Mouse (Mus musculus): ENCODE results near the gene Stt3a.

Gene Stt3a

DNA sequence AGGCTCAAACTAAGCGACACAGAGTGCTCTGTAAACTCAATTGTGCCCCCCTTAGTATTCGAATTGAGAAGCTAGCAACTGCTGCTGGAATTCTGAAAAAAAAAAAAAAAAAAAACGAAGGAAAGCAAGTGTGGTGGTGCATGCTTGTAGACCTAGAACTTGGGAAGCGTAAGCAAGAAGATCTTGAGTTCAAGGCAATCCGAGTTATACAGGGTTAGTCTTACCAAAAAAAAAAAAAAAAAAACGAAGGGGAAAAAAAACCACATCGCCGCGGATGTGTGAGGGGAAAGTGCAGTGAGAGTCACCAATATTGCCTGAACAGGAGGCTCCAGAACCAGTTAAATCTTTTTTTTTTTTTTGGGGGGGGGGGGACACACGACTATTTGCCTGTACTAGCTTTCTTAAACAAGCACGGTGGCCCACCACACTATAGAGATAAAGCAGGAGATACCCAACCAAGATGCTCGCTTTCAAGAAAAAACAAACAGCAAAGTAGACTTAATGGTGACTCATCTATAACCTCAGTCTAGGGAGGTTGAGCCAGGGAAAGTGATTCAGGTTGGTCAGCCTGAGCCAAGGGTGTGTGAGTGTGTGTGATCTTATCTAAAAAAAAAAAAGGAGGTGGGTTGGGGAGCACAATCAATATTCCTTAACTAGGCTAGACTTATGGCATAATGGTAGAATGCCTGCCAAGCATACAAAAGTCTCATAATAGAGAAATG is 40.3 kb downstream of the Stt3a start, which contains the start of gene Chek1:
Gene Chek1 (minus strand): TSS at position 32 of the 722 bp plus-strand sequence.
- in situ Hi-C loops (cut with MboI; ENCODE audit: low pct_unique_long_range_greater_than_20kb in 1 of 2, low sequenced_read_pairs in 2 of 2, unreplicated experiment in 1 of 2), result no loop called here

DNA sequence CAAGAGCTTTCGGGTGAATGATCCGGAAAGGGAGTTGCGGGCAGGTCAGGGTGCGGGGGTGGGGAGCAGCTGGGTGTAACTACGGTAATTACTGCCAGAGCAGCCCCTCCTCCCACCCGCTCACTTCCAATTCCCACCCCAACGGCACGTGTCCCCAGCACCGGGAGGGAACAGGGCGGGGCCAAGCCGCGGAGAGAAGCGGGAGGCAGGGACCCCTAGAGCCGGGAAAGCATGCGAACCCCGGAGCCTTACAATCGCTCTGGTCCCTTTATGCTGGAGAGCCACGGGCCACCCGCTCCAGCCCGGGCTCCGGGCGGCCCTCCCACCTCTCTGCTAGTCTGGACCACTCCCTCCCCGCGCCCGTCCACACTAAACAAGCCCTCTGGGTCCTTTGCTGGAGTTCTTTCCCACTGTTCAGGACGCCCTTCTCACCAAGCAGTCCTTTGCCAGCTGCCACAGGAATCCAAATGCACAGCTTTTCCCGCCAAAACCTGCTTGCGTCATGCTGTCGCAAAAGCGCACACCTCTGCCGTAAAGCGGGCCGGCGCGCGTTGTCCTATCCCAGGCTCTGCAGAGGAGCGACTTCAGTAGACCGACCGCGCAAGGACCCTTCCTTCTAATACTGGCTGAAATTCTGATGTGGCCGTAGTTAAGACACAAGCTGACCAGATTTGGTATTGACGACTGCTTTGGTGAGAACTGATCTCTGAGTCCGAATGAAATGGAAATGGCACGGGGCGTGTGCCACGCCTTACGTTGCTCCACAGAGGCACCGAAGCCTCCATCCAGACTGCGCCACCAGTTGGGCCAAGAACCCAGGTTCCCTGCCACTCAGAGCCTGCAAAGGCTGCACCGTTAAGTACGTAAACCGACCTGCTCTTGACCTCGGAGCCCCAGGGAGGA is 41.1 kb downstream of the Stt3a start:
- in situ Hi-C loops (cut with MboI; ENCODE audit: low pct_unique_long_range_greater_than_20kb in 1 of 2, low sequenced_read_pairs in 2 of 2, unreplicated experiment in 1 of 2), result no loop called here

DNA sequence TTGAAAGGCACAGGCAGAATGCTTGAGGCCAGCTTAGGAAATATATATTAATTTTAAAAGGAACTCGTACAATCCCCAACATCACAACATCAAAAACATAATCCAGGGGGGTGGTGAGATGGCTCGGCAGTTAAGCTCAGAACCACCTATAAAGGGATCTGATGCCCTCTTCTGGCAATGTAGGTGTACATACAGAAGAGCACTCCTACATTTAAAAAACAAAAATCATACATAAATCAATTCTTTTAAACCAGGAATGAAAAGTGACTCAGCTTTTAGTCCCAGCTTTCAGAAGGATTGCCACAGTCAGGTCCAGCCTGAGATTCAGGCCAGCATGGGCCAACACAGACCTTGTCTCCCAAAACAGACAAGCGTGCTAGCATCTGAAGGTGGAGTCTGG is 50.9 kb downstream of the Stt3a start:
- in situ Hi-C loops (cut with MboI; ENCODE audit: low pct_unique_long_range_greater_than_20kb in 1 of 2, low sequenced_read_pairs in 2 of 2, unreplicated experiment in 1 of 2), result loop anchor here in 1 of 2 experiments (25.0 kb wide), 2 partner anchors 1154 to 1429 kb away; partner anchors contain the start of genes Ddx25, Hyls1, Pate2 and Pus3

DNA sequence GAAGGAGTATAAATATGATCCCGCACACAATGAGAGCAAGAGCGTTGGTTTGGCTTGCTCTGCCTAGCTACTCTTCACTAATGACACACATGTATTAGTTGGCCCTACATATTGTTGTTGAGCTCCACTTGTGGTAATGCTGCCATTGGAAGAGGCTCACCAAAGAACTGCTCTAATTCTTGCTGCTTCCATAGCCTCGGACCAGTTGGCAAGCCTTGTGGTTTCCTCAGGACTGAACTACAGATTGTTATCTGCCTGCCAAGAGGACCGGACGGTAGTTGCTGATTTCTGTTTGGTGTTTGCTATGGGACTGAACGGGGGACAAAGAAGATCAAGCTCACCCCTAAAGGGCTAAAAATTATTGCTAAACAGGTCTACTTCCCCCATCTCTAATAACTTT is 60.2 kb downstream of the Stt3a start:
- in situ Hi-C loops (cut with MboI; ENCODE audit: low pct_unique_long_range_greater_than_20kb in 1 of 2, low sequenced_read_pairs in 2 of 2, unreplicated experiment in 1 of 2), result loop anchor here in 1 of 2 experiments (25.0 kb wide), 2 partner anchors 1145 to 1420 kb away; partner anchors contain the start of genes Ddx25, Hyls1, Pate2 and Pus3

DNA sequence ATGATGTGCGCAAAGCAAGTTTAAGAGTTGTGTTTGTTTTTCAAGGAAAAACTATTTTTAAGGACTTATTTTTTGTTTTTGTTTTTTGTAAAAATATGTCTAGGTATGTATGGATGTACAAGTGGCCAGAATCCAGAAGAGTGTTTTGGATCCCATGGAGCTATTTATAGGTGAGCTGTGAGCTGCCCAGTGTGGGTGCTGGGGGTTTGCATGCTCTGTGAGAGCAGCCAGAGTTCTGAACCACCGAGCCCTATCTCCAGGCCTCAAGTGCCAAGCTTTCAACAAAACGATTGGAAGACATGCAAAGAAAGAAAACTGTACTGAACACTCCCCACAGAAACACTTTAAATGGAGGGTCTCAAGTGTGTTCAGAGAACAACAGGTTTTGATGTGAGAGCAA is 61.6 kb downstream of the Stt3a start:
- in situ Hi-C loops (cut with MboI; ENCODE audit: low pct_unique_long_range_greater_than_20kb in 1 of 2, low sequenced_read_pairs in 2 of 2, unreplicated experiment in 1 of 2), result loop anchor here in 1 of 2 experiments (25.0 kb wide), 2 partner anchors 1144 to 1419 kb away; partner anchors contain the start of genes Ddx25, Hyls1, Pate2 and Pus3

DNA sequence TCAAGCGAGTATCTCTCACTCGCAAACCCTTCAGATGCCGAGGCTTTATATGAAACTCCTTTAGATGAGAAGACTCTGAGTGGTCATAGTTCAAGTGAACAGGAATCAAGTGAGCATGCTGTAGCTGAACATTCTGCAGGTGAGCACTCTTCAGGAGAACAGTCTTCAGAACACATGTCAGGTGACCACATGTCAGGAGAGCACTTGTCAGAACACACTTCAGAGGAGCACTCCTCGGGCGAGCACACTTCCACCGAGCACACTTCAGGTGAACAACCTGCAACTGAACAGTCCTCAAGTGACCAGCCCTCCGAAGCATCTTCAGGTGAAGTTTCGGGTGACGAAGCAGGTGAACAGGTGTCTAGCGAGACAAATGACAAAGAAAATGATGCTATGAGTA is 73.2 kb downstream of the Stt3a start:
- in situ Hi-C loops (cut with MboI; ENCODE audit: low pct_unique_long_range_greater_than_20kb in 1 of 2, low sequenced_read_pairs in 2 of 2, unreplicated experiment in 1 of 2), result loop anchor here in 1 of 2 experiments (25.0 kb wide), 1 partner anchor 257 kb away; the partner anchor contains the start of gene Gm7257

DNA sequence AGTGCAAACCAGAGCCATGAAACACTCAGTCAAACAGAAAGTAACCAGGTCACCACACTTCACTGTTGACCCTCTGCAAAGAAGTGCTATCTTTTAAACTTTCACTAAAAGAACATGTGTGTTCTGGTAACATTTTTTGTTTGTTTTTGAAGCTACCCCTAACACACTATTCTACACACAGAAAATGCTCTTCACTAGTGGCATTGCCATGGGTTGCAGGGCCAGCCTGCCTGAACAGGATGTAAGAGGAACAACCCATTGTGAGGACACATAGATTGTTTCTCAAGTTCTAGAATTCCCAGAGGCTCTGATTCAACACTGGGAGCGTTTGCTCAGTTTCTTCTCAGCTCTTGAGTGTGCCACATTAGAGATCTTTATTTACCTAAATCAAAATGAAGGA is 74.6 kb downstream of the Stt3a start, which contains the start of gene Acrv1:
Gene Acrv1 (plus strand): TSS at position 301 of the 400 bp plus-strand sequence.
- in situ Hi-C loops (cut with MboI; ENCODE audit: low pct_unique_long_range_greater_than_20kb in 1 of 2, low sequenced_read_pairs in 2 of 2, unreplicated experiment in 1 of 2), result loop anchor here in 1 of 2 experiments (25.0 kb wide), 1 partner anchor 256 kb away; the partner anchor contains the start of gene Gm7257

DNA sequence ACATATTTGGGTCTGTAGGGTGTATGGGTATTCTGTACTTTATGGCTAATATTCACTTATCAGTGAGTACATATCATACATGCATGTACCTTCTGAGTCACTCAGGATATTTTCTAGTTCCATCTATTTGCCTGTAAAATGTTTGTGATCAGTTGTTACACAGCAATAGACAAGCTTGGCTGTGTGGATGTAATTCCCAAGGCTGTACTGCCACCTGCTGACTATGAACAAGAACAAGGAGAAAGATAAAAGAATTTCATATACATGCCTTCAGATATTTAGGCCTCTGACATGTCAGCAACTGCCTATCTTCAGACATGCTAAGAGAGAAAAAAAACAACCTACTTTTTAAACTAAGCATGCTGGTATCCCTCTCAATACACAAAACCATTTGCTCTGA is 80.2 kb downstream of the Stt3a start:
- in situ Hi-C loops (cut with MboI; ENCODE audit: low pct_unique_long_range_greater_than_20kb in 1 of 2, low sequenced_read_pairs in 2 of 2, unreplicated experiment in 1 of 2), result loop anchor here in 1 of 2 experiments (25.0 kb wide), 1 partner anchor 250 kb away; the partner anchor contains the start of gene Gm7257

DNA sequence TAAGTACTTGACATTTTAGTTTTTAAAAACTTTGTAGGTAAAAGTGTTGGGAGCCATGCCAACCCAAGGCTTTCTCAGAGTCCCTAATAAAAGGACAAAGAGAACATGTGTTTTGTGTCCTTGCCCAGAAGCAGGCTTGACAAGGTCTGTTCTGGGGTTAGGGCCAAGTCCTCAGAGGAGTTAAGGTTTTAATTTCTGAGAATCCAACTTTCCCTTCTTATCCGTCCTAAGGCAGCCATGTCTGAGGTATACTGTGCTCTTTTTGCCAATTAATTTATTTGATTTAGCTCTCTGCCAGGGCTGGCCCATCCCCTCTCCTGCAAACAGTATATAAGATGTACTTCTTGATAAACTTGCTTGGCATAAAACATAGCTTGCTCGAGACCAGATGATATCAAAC is 86.1 kb downstream of the Stt3a start:
- in situ Hi-C loops (cut with MboI; ENCODE audit: low pct_unique_long_range_greater_than_20kb in 1 of 2, low sequenced_read_pairs in 2 of 2, unreplicated experiment in 1 of 2), result loop anchor here in 1 of 2 experiments (25.0 kb wide), 1 partner anchor 244 kb away; the partner anchor contains the start of gene Gm7257
